Mouse (Mus musculus) urinary bladder, postnatal 14 days (tissue): ENCODE results near the gene Hypk.
"Not testable (repeated sequence)": the region's sequence is repeated elsewhere in the genome, so short reads cannot be mapped to it uniquely, and the experiment has no call there.

Experiments used
- DNase-seq: peaks from one replicate; pipeline ENCODE4 v3.0.0; 2021; ENCODE audit warnings: low spot score

Gene Hypk

GRCm38 (mm10) chr2:121448136-121448535 lies 5.0 kb upstream of the Hypk start:
- DNase-seq = peak; percentile 52

GRCm38 (mm10) chr2:121448739-121449535 lies 4.2 kb upstream of the Hypk start, which contains the start of gene Serf2:
Gene Serf2, plus strand, starts transcription at chr2:121449195.
- DNase-seq = peak; percentile 100

GRCm38 (mm10) chr2:121449545-121450011 lies 3.5 kb upstream of the Hypk start:
- DNase-seq = peak; percentile 36

- no peak for DNase-seq
Observed at GRCm38 (mm10) chr2:121450093-121450492, 3.0 kb upstream of the Hypk start.

GRCm38 (mm10) chr2:121452361-121452760 lies 729 bp upstream of the Hypk start:
- DNase-seq = no peak

- no peak for DNase-seq
Observed at GRCm38 (mm10) chr2:121453917-121454316, 827 bp downstream of the Hypk start.

GRCm38 (mm10) chr2:121455534-121455933 lies 2.4 kb downstream of the Hypk start:
- DNase-seq = no peak

- DNase-seq = peak; percentile 89
Observed at GRCm38 (mm10) chr2:121456692-121457642, 3.9 kb downstream of the Hypk start, which contains the start of gene Serinc4. Gene Serinc4, minus strand, starts transcription at chr2:121456781.

- no peak for DNase-seq
Observed at GRCm38 (mm10) chr2:121460071-121460470, 7.0 kb downstream of the Hypk start.

- DNase-seq = not testable (repeated sequence)
Observed at GRCm38 (mm10) chr2:121468982-121469381, 15.9 kb downstream of the Hypk start.

GRCm38 (mm10) chr2:121472783-121473182 lies 19.7 kb downstream of the Hypk start:
- DNase-seq = not testable (repeated sequence)

- peak; percentile 81 for DNase-seq
Observed at GRCm38 (mm10) chr2:121473301-121474179, 20.4 kb downstream of the Hypk start, which contains the start of gene Mfap1b. Gene Mfap1b, minus strand, starts transcription at chr2:121474067.

- no peak for DNase-seq
Observed at GRCm38 (mm10) chr2:121474180-121474535, 21.1 kb downstream of the Hypk start.

GRCm38 (mm10) chr2:121475306-121475705 lies 22.2 kb downstream of the Hypk start:
- DNase-seq = not testable (repeated sequence)

GRCm38 (mm10) chr2:121477491-121478266 lies 24.6 kb downstream of the Hypk start:
- no peak for DNase-seq

- DNase-seq = no peak
Observed at GRCm38 (mm10) chr2:121480498-121480897, 27.4 kb downstream of the Hypk start.

GRCm38 (mm10) chr2:121480916-121481315 lies 27.8 kb downstream of the Hypk start:
- DNase-seq = not testable (repeated sequence)

- DNase-seq = no peak
Observed at GRCm38 (mm10) chr2:121483576-121483975, 30.5 kb downstream of the Hypk start.

GRCm38 (mm10) chr2:121484403-121484802 lies 31.3 kb downstream of the Hypk start:
- not testable (repeated sequence) for DNase-seq

- not testable (repeated sequence) for DNase-seq
Observed at GRCm38 (mm10) chr2:121501550-121501949, 48.5 kb downstream of the Hypk start.
